Mouse (Mus musculus) heart, adult 18-20 months (tissue): ENCODE data around the gene Kcnab3. TPM values are rescaled to one million over a fixed set of nuclear protein-coding genes. Genes with fewer than 3 reads are reported as not detected.
A peak's percentile ranks its signal among the peaks of the same experiment; 100 is the strongest.

Experiments used
- DNase-seq, 2 experiments: peaks; one replicate each; pipeline ENCODE4 v3.0.0; 2021 to 2022; ENCODE audit warnings: mixed read lengths in 1 of 2
- total RNA-seq, 2 experiments: library from RNA; stranded (reverse); gene quantifications; 2 replicates each; pipeline ENCODE4 v1.2.3; 2021

Gene Kcnab3
- total RNA-seq, 2 experiments from 2014 or later = 0.23 TPM; not detected in 1

DNA sequence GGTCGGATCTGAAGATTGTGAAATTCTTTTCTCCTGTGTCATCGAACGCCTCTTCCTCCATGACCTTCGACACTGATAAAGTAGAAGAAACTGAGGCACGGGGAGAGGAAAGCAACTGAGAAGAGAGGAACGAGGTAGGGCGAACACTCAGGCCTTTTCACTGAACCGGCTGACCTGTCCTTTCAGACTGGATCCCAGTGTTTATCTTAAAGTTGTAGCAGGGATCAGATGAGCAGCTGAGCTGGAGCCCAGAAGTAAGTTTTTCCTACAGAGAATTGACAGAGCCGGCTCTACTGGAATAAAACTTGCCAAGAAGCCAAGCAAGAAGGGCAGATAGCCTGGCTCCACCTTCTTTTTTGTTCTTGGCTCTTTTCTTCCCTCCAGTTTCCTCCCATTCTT, 44.8 kb downstream of the Kcnab3 start:
- DNase-seq = peak in 1 of 2 experiments; percentile 16

GRCm38 (mm10) chr11:69371601-69372000, 45.5 kb downstream of the Kcnab3 start:
- no peak for DNase-seq

- DNase-seq = no peak
Measured at GRCm38 (mm10) chr11:69372056-69372779, 46.2 kb downstream of the Kcnab3 start.

DNA sequence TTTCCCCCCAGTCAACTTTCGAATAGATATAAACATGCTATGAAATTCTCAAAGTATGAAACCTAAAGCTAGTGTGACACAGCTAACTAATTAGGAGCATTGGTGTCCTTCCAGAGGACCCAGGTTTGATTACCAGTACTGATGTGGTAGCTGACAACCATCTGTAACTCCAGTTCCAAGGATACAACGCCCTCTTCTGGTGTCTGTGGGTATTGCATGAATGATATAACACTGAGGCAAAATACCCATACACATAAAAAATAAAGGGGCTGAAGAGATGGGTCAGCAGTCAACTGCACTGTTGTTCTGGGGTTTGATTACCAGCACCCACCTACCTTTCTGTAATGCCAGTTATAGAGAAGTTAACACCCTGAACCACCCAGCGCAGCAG, 46.7 kb downstream of the Kcnab3 start:
- no peak for DNase-seq

GRCm38 (mm10) chr11:69373223-69373965, 47.3 kb downstream of the Kcnab3 start:
- no peak for DNase-seq

- DNase-seq = no peak
Measured at GRCm38 (mm10) chr11:69375646-69376045, 49.6 kb downstream of the Kcnab3 start.

GRCm38 (mm10) chr11:69377766-69378165, 51.7 kb downstream of the Kcnab3 start:
- DNase-seq = no peak

DNA sequence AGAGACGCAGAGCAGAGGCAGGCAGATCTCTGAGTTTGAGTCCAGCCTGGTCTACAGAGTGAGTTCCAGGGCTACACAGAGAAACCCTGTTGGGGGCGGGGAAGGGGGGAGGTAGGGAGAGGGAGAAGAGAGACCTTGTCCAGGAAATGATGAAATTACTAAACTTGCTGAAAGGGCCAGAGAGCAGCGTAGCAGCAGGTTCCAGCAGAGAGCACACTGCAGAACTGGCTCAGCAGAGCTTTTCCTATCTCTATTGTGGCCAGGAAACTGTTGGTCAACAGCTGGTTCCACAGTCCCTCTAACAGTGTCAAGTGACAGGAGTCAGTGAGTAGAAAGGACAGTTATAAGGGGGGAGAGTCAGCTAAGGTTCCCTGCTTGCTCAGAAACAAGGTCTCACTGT, 53.5 kb downstream of the Kcnab3 start:
- DNase-seq = no peak

DNA sequence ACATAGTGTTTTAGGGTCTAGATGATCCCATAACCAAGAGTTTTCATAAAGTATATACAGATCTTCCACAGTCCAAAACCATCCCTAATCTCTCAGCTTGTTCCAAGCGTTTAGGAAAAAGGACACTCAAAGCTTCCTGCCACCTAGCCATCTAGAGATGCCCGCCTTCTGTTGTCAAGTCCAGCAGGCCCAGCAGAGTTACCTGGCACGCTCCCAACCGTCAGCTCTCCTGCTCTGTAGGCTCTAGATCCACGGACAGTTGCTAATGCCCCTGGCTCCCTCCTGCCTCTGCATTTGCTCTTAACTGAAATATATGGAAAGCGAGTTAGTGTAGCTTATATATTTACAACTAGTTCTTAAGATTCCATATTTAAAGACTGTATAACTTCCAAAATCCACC, 55.3 kb downstream of the Kcnab3 start:
- no peak for DNase-seq

Other genes with a start within 250 kb of the Kcnab3 start
- gene Vamp2, start 237.8 kb upstream of the Kcnab3 start, total RNA-seq = 10 to 100 TPM; 53.9 to 55.4 TPM
- gene Per1, start 231.0 kb upstream of the Kcnab3 start, total RNA-seq = 10 to 100 TPM; 38.8 to 48.5 TPM
- under 1 TPM in 1 of 2 experiments, not detected in 1; 0.15 TPM for gene Hes7, start 205.9 kb upstream of the Kcnab3 start, total RNA-seq
- gene 9130213A22Rik, start 203.7 kb upstream of the Kcnab3 start, total RNA-seq = under 1 TPM; 0.23 to 0.27 TPM
- gene Aloxe3, start 200.4 kb upstream of the Kcnab3 start, total RNA-seq = not detected
- gene Alox12b, start 169.3 kb upstream of the Kcnab3 start, total RNA-seq = not detected
- gene Alox8, start 128.4 kb upstream of the Kcnab3 start, total RNA-seq = 1 to 10 TPM; 1.1 to 2.2 TPM
- gene Gucy2e, start 89.2 kb upstream of the Kcnab3 start, total RNA-seq = 1 to 10 TPM; 1.3 to 1.5 TPM
- gene Cntrob, start 2.5 kb upstream of the Kcnab3 start, total RNA-seq = 1 to 10 TPM; 2.8 TPM
- gene Trappc1, start 2.3 kb upstream of the Kcnab3 start, total RNA-seq = 10 to 100 TPM; 48.8 to 49.4 TPM
- under 1 TPM; 0.41 to 0.57 TPM for gene Rnf227, start 14.2 kb downstream of the Kcnab3 start, total RNA-seq
- gene Chd3, start 43.1 kb downstream of the Kcnab3 start, total RNA-seq = 10 to 100 TPM; 16.2 to 26.3 TPM
- gene Naa38, start 69.2 kb downstream of the Kcnab3 start, total RNA-seq = 100 to 1,000 TPM; 112 to 118 TPM
- gene Cyb5d1, start 69.4 kb downstream of the Kcnab3 start, total RNA-seq = 10 to 100 TPM; 30.2 to 32.2 TPM
- gene Tmem88, start 72.0 kb downstream of the Kcnab3 start, total RNA-seq = 10 to 100 TPM; 10.3 to 14.3 TPM
- gene Kdm6b, start 87.4 kb downstream of the Kcnab3 start, total RNA-seq = 10 to 100 TPM; 15.8 to 18.0 TPM
- gene Dnah2, start 222.9 kb downstream of the Kcnab3 start, total RNA-seq = under 1 TPM; 0.10 to 0.51 TPM
- gene Efnb3, start 233.9 kb downstream of the Kcnab3 start, total RNA-seq = 100 to 1,000 TPM; 111 to 140 TPM